Mouse (Mus musculus): ENCODE results near the gene Prpf4. TPM values are rescaled to one million over a fixed set of nuclear protein-coding genes. Genes with fewer than 3 reads are reported as not detected.
A peak's percentile ranks its signal among the peaks of the same experiment; 100 is the strongest.

Gene Prpf4
- polyA plus RNA-seq (2014; fragmentation: Nextera tagmentation; extraction: Ambion mirVana): 25.7 and 26.7 TPM in 2 replicates

DNA sequence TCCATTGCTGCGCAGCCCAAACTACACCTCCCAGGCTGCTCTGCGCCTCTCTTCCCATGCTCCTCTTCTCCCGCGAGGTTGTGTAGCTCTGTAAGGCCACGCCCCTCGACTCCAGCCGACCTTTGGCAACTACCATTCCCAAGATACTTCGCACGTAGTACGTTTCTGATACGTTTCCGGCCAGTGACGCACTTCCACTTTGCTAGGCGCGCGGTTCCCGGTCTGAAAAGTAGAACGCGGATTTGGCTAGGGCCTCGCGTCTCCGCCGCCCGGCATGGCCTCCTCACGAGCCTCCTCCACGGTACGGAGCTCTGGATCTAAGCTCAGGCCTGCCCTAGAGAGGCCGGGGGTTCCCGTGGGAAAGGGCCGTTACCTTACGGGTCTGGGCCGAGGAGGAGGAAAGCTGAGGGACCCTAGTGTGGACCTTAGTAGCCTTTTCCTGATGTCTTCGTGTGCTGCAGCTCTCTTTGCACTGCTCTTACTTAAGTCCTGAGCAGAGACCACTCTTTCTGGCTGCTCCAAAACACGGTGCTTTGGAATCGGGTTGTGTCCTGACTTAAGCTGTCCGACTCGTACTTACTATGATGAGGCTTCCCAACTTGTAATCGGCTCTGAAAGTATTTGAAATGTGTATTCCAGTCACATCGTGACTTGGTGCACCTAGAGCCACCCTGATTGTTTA, at the start of gene Prpf4, which contains the start of gene Cdc26:
Gene Prpf4 (plus strand): TSS at position 197 of the 682 bp plus-strand sequence.
Gene Cdc26 (minus strand): TSS at position 42 of the 682 bp plus-strand sequence.
- H3K27me3 ChIP-seq (replicated peaks; ENCODE audit: control insufficient read depth, insufficient read depth, low read length): no peaks in the 10 kb centered on the region
- peak; percentile 94 for DNase-seq (ENCODE audit: low spot score)
- peaks cover 35% of the 10 kb centered on the region for H3K36me3 ChIP-seq (ENCODE audit: control insufficient read depth, insufficient read depth, low read length)
- peak; percentile 98 for ATAC-seq (replicated peaks; ENCODE audit: low FRiP score, low TSS enrichment, low read depth)
- H3K4me2 ChIP-seq (ENCODE audit: low read length): peak within 1 kb of the TSS; percentile 66
- H3K9ac ChIP-seq (ENCODE audit: low read length): peak within 1 kb of the TSS; percentile 87
- peak within 1 kb of the TSS; percentile 89 for H3K4me3 ChIP-seq (ENCODE audit: low read depth, low read length)
- peak within 1 kb of the TSS; percentile 88 for H3K27ac ChIP-seq (ENCODE audit: low read depth)
- 1% methylated on average over 39 of the region's 39 CpGs for WGBS
- H3K4me1 ChIP-seq (replicated peaks; ENCODE audit: control insufficient read depth, insufficient read depth, low read length): peaks cover 9% of the 10 kb centered on the region
- H3K9me3 ChIP-seq (ENCODE audit: control insufficient read depth, low read length): no peaks in the 10 kb centered on the region

DNA sequence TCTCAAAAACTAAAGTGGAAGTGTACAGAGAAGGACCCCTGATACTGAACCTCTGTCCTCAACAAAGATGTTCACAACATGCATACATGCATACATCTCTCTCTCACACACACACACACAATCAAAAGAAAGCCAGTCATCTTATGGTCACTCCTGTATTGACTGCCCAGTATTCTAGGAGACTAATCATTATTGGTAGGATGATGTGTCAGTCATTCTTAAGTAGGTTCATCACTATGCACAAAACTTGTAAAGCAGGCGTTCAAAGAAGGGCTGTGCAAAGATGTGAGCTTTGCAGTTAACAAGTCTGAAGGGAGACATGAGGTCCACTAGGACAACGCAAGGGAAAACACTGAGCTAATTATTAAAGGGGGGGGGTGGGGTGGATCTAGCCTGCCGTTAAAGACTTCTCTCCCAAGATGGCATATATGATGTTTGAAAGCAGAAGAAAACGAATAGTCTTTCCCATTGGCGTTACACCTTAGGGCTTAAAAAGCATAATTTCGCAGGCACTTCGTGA, 49.3 kb upstream of the Prpf4 start:
- Histone ChIP-seq H3K27ac (ENCODE audit: low read depth) (no peak overlapping the region), H3K9me3 (ENCODE audit: control insufficient read depth, low read length) (no peaks in the 10 kb centered on the region), H3K4me2 (ENCODE audit: low read length) (peak overlapping the region; percentile 66), H3K27me3 (replicated peaks; ENCODE audit: control insufficient read depth, insufficient read depth, low read length) (no peaks in the 10 kb centered on the region), H3K4me1 (replicated peaks; ENCODE audit: control insufficient read depth, insufficient read depth, low read length) (peaks cover 16% of the 10 kb centered on the region), H3K9ac (ENCODE audit: low read length) (peak overlapping the region; percentile 66), H3K36me3 (ENCODE audit: control insufficient read depth, insufficient read depth, low read length) (no peaks in the 10 kb centered on the region), H3K4me3 (ENCODE audit: low read depth, low read length) (peak overlapping the region; percentile 77)
- 48% methylated on average over 7 of the region's 7 CpGs for WGBS
- ATAC-seq (replicated peaks; ENCODE audit: low FRiP score, low TSS enrichment, low read depth) (no peak), DNase-seq (ENCODE audit: low spot score) (no peak)

DNA sequence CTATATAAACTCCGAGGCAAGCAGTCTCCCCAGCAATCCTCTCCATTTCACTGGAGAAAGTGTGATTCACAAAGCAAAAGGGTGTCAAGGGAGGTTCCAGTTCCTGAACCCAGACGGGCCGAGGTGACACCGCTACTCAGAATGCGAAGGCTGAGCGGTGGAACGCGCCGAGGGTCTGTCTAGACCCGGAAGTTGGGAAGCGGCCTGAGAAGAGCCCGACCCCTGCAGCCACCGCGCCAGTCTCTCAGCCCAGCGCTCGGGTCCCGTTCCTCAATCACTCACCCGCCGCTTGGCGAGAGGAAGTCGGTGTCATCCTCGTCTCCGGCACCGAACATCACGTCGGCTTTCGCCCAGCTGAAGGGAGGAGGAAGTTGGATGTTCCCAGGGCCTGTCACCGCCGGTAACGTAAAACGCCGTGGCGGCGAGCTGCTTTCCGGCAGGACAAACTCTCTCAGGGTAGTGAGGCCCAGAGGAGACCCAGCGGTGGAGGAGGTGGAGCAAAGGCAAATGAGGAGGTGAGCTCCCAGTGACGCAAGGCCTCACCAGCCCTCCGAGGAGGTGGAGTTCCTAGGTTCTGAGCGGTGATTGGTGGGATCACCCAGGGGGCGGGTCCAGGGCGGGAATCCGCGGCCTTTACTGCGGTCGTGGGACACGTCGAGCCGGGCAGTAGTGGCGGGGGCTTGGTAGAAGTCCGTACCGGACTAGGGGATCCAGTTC, 48.4 kb upstream of the Prpf4 start, which contains the start of the genes Fkbp15 and Slc31a1:
Gene Fkbp15 (minus strand): TSS at position 461 of the 717 bp plus-strand sequence.
Gene Slc31a1 (plus strand): TSS at position 640 of the 717 bp plus-strand sequence.
- no peaks in the 10 kb centered on the region for H3K36me3 ChIP-seq (ENCODE audit: control insufficient read depth, insufficient read depth, low read length)
- H3K4me3 ChIP-seq (ENCODE audit: low read depth, low read length): peak within 1 kb of the TSS; percentile 77
- ATAC-seq (replicated peaks; ENCODE audit: low FRiP score, low TSS enrichment, low read depth) (peak; percentile 99), DNase-seq (ENCODE audit: low spot score) (peak; percentile 97)
- H3K4me1 ChIP-seq (replicated peaks; ENCODE audit: control insufficient read depth, insufficient read depth, low read length): peaks cover 23% of the 10 kb centered on the region
- peak within 1 kb of the TSS; percentile 73 for H3K4me2 ChIP-seq (ENCODE audit: low read length)
- no peaks in the 10 kb centered on the region for H3K27me3 ChIP-seq (replicated peaks; ENCODE audit: control insufficient read depth, insufficient read depth, low read length)
- no peaks in the 10 kb centered on the region for H3K9me3 ChIP-seq (ENCODE audit: control insufficient read depth, low read length)
- peak within 1 kb of the TSS; percentile 66 for H3K9ac ChIP-seq (ENCODE audit: low read length)
- H3K27ac ChIP-seq (ENCODE audit: low read depth): peak within 1 kb of the TSS; percentile 60
- WGBS: under 1% methylated on average over 50 of the region's 51 CpGs

DNA sequence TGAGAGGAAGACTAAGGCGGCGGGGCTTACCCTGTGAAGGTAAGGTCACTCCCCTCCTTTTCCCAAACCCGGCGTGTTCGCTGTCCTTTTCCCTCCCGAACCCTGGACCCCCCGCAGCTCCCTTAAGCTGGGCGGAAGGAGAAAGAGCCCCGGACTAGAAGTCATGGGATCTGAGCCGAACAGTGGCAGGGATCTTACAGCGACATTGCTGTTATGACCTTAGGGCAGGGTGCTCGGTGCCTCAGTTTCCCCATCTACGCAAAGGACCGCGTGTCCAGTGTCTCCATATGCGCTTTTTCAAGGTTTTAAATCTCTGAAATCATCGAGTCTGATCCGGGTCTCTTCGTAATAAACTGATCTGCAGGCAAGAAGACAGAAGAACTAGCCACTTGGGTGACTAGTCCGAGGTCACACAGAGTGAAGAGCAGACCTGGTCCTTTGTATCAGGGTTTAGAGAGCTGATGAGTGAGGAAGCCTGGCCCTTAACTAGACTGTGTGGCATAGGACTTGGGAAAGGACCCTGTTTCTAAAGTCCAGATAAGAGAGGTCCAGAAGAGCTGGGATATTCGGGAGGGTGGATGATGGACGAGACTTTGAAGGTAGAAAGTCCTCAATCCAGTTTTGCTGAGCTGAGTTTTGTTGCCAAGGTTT, 47.7 kb upstream of the Prpf4 start:
- peak overlapping the region; percentile 63 for H3K9ac ChIP-seq (ENCODE audit: low read length)
- ATAC-seq (replicated peaks; ENCODE audit: low FRiP score, low TSS enrichment, low read depth) (peak; percentile 61; the same call in 1 of the 2 replicates), DNase-seq (ENCODE audit: low spot score) (no peak)
- no peaks in the 10 kb centered on the region for H3K9me3 ChIP-seq (ENCODE audit: control insufficient read depth, low read length)
- H3K4me1 ChIP-seq (replicated peaks; ENCODE audit: control insufficient read depth, insufficient read depth, low read length): peaks cover 23% of the 10 kb centered on the region
- H3K27me3 ChIP-seq (replicated peaks; ENCODE audit: control insufficient read depth, insufficient read depth, low read length): no peaks in the 10 kb centered on the region
- H3K36me3 ChIP-seq (ENCODE audit: control insufficient read depth, insufficient read depth, low read length): no peaks in the 10 kb centered on the region
- H3K4me2 ChIP-seq (ENCODE audit: low read length): peak overlapping the region; percentile 73
- H3K27ac ChIP-seq (ENCODE audit: low read depth): peak overlapping the region; percentile 60
- H3K4me3 ChIP-seq (ENCODE audit: low read depth, low read length): peak overlapping the region; percentile 77
- under 1% methylated on average over 20 of the region's 22 CpGs for WGBS

DNA sequence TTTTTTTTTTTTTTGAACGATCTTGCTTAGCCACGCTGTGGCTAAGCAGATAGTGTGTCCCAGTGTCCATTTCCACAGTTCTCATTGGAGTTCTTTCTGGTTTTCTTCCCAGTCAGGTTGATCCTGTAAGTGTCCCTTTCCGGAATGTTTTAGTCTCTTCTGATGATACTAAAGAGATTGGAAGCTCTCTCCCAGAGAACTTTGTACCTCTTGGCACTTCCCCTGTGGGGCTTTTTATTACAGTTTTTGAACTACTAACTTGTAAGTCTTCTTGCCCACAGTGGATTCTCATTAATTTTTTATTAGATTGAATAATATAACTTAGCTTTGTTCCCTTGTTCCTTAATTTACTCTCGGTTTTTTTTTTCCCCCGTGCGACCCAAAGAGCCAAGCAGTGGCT, 47.0 kb upstream of the Prpf4 start:
- ATAC-seq (replicated peaks; ENCODE audit: low FRiP score, low TSS enrichment, low read depth) (no peak), DNase-seq (ENCODE audit: low spot score) (no peak)
- H3K9me3 ChIP-seq (ENCODE audit: control insufficient read depth, low read length): no peaks in the 10 kb centered on the region
- H3K27ac ChIP-seq (ENCODE audit: low read depth): no peak overlapping the region; the same call in 1 of the 2 replicates
- peak overlapping the region; percentile 63 for H3K9ac ChIP-seq (ENCODE audit: low read length)
- 37% methylated on average over 6 of the region's 6 CpGs for WGBS
- H3K27me3 ChIP-seq (replicated peaks; ENCODE audit: control insufficient read depth, insufficient read depth, low read length): no peaks in the 10 kb centered on the region
- no peaks in the 10 kb centered on the region for H3K36me3 ChIP-seq (ENCODE audit: control insufficient read depth, insufficient read depth, low read length)
- H3K4me1 ChIP-seq (replicated peaks; ENCODE audit: control insufficient read depth, insufficient read depth, low read length): peaks cover 23% of the 10 kb centered on the region
- peak overlapping the region; percentile 77 for H3K4me3 ChIP-seq (ENCODE audit: low read depth, low read length)
- peak overlapping the region; percentile 73 for H3K4me2 ChIP-seq (ENCODE audit: low read length)

DNA sequence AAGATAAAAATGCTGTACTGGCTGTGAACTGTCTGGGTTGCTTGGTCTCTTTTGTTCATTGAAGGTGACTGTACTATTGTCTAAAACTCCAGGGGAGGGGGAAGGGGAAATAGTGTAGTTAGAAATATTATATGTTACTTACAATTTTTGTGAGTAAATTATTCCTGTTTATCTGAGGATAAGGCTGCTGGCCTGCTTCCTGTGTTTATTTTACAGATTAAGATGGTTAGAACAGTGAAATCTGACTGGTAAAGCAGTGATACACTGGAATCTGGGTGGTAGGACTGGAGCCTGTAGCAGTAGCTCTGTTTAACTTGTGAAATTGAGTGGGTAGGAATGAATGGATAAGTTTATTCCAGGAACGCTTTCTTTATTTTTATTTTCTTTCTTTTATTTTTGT, 46.6 kb upstream of the Prpf4 start:
- no peak for DNase-seq (ENCODE audit: low spot score)
- Histone ChIP-seq H3K9me3 (ENCODE audit: control insufficient read depth, low read length) (no peaks in the 10 kb centered on the region), H3K27me3 (replicated peaks; ENCODE audit: control insufficient read depth, insufficient read depth, low read length) (no peaks in the 10 kb centered on the region), H3K27ac (ENCODE audit: low read depth) (no peak overlapping the region; the same call in 1 of the 2 replicates), H3K36me3 (ENCODE audit: control insufficient read depth, insufficient read depth, low read length) (no peaks in the 10 kb centered on the region), H3K4me1 (replicated peaks; ENCODE audit: control insufficient read depth, insufficient read depth, low read length) (peaks cover 23% of the 10 kb centered on the region), H3K9ac (ENCODE audit: low read length) (peak overlapping the region; percentile 63), H3K4me3 (ENCODE audit: low read depth, low read length) (peak overlapping the region; percentile 77; the same call in 1 of the 2 replicates), H3K4me2 (ENCODE audit: low read length) (peak overlapping the region; percentile 73)
- ATAC-seq (replicated peaks; ENCODE audit: low FRiP score, low TSS enrichment, low read depth): no peak
- WGBS: 82% methylated on average over 1 of the region's 1 CpGs

DNA sequence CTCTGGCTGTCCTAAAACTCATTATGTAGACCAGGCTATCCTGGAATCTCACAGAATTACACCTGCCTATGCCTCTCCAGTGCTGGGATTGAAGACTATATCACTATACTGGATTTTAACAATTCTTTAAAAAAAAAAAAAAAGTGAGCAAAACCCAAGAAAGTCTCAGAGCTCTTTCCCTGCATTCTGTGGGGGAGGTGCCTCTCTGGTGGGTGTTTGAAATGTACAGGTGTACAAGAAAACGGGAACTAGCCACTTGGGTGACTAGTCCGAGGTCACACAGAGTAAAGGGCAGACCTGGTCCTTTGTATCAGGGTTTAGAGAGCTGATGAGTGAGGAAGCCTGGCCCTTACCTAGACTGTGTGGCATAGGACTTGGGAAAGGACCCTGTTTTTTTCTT, 46.2 kb upstream of the Prpf4 start:
- no peak overlapping the region for H3K4me3 ChIP-seq (ENCODE audit: low read depth, low read length)
- H3K36me3 ChIP-seq (ENCODE audit: control insufficient read depth, insufficient read depth, low read length): no peaks in the 10 kb centered on the region
- H3K27ac ChIP-seq (ENCODE audit: low read depth): no peak overlapping the region
- H3K4me1 ChIP-seq (replicated peaks; ENCODE audit: control insufficient read depth, insufficient read depth, low read length): peaks cover 23% of the 10 kb centered on the region
- H3K4me2 ChIP-seq (ENCODE audit: low read length): no peak overlapping the region
- H3K9ac ChIP-seq (ENCODE audit: low read length): no peak overlapping the region
- no peaks in the 10 kb centered on the region for H3K9me3 ChIP-seq (ENCODE audit: control insufficient read depth, low read length)
- H3K27me3 ChIP-seq (replicated peaks; ENCODE audit: control insufficient read depth, insufficient read depth, low read length): no peaks in the 10 kb centered on the region
- ATAC-seq (replicated peaks; ENCODE audit: low FRiP score, low TSS enrichment, low read depth) (no peak), DNase-seq (ENCODE audit: low spot score) (no peak)
- 84% methylated on average over 2 of the region's 2 CpGs for WGBS

DNA sequence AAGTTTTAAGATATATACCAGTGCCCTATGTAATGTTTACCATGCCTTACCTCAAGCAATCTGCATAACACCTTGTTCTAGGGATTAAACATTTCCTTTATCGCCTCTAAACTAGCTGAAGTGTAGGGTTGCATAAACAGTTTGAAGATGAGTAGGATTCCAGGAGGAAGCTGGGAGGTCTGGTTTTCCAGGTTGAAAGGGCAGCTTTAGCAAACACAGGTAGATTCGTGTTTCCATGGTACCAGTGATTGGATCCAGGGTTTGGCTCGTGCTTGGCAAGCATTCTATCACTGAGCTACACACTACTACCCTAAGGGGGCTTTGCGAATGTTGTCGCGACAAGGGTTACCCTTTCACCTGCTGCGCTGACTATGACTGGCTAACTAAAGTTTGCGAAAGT, 44.3 kb upstream of the Prpf4 start:
- no peaks in the 10 kb centered on the region for H3K9me3 ChIP-seq (ENCODE audit: control insufficient read depth, low read length)
- ATAC-seq (replicated peaks; ENCODE audit: low FRiP score, low TSS enrichment, low read depth) (no peak), DNase-seq (ENCODE audit: low spot score) (no peak)
- WGBS: 57% methylated on average over 8 of the region's 8 CpGs
- H3K27me3 ChIP-seq (replicated peaks; ENCODE audit: control insufficient read depth, insufficient read depth, low read length): no peaks in the 10 kb centered on the region
- no peaks in the 10 kb centered on the region for H3K36me3 ChIP-seq (ENCODE audit: control insufficient read depth, insufficient read depth, low read length)
- peaks cover 19% of the 10 kb centered on the region for H3K4me1 ChIP-seq (replicated peaks; ENCODE audit: control insufficient read depth, insufficient read depth, low read length)
- no peak overlapping the region for H3K4me3 ChIP-seq (ENCODE audit: low read depth, low read length)
- H3K9ac ChIP-seq (ENCODE audit: low read length): no peak overlapping the region
- H3K4me2 ChIP-seq (ENCODE audit: low read length): no peak overlapping the region
- no peak overlapping the region for H3K27ac ChIP-seq (ENCODE audit: low read depth)
